Mouse (Mus musculus): Measurements from ENCODE around the gene Prkacb.

The Prkacb gene

DNA sequence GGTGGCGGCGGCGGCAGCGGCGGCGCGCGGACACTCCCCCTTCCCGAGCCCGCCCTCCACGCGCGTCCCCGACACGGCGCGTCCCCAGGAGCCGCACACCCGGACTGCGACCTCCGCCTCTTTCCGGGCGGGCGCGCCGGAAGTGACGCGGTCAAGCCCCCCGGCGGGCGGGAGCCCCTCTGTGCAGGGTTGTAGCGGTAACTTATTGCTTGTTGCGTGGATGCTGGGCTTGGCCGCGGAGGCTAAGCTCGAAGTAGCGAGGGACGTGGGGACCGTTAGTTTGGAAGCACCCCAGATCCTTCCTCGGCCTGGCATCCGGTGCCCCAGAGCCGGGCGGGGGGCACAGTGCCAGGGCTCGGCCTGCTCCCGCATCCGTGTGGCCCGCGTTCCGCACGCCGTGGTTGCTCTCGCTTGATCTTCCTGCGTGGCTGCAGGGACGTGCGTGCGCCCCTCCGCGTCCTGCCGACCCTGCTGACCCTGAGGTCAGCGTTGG, at the start of gene Prkacb:
TSS of gene Prkacb (minus strand) at position 90 of the 493 bp plus-strand sequence.
- POLR2A ChIA-PET: interaction anchor here in 3 of 4 experiments (0.6 to 1.9 kb wide), 9 partner anchors 9 to 295 kb away, joined by 3 to 6 read pairs (median 4); partner anchors contain the start of genes Ttll7 (in 2 of the 3) and Rpf1 (in 1 of the 3)
- CTCF ChIA-PET: no interaction called here

DNA sequence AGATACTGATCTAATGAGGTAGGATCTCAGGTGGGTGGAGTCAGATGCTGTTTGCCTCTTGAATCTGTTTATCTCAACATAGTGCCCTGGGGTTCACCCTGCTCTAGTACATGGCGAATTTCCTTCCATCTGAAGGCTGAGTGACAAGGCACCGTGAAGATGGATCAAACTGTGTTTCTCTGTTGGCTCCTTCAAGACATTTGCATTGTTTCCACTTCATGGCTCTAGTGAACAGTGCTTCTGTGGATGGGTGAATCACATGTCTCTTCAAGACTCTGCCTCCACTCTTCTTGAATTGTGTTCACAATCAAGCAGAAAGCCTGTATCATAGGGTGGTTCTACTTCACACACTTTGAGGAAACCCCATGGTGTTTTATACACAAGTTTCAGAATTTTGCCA, 47.5 kb upstream of the Prkacb start:
- ChIA-PET CTCF (no interaction called here), POLR2A (no interaction called here)

DNA sequence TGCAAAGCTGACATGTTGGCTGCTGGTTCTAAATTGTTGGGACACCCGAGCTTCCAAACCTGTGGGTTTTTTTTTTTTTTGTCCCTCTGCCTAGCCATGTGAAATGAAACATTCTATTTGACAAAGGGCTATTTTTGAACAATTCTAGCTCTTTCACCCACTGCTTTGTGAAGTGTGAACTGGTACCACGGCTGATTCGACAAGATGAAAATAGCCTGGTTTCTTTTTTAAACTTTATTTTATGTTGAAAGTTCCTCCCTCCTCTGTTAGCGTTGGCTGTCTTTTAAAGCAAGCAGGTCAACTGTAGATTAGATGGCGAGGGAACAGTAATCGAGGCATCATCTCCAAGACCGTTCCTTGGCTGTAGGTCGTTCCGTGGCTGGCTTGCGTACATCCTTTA, 44.6 kb upstream of the Prkacb start:
- ChIA-PET POLR2A (interaction anchor here in 1 of 4 experiments (0.7 kb wide), 1 partner anchor 150 kb away, joined by 3 read pairs; no protein-coding TSS in a partner anchor), CTCF (interaction anchor here in 1 of 4 experiments (0.6 kb wide), 1 partner anchor 893 kb away, joined by 3 read pairs; no protein-coding TSS in a partner anchor)

DNA sequence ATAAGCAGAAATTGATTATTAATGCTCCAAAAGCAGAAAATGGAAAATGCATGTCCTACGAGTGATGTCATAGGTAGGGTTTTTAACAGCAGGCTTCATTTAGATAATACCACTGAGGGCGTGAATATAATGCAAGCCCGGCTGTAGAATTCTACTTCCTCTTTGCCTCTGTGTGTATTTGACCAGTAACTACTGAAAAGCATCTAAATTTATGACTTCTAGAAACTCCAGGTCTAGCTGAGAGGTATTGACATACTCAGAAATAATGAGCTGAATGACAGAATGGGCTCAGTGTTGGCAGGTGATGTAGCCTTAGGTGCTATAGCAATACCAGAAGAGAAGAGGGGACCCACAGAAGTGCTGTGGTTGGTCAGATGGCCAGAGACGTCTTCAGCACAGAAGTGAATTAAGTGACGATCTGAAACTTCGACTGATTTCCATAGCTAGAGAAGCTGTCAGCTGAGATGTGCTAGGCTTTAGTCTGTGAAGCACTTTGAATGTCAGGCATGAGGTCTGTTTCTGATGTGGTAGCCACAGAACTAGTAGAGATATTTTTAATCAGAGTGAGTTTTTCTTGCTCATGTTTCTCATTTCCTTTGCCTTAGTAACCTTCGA, 41.8 kb upstream of the Prkacb start:
- CTCF ChIA-PET: no interaction called here
- POLR2A ChIA-PET: no interaction called here

DNA sequence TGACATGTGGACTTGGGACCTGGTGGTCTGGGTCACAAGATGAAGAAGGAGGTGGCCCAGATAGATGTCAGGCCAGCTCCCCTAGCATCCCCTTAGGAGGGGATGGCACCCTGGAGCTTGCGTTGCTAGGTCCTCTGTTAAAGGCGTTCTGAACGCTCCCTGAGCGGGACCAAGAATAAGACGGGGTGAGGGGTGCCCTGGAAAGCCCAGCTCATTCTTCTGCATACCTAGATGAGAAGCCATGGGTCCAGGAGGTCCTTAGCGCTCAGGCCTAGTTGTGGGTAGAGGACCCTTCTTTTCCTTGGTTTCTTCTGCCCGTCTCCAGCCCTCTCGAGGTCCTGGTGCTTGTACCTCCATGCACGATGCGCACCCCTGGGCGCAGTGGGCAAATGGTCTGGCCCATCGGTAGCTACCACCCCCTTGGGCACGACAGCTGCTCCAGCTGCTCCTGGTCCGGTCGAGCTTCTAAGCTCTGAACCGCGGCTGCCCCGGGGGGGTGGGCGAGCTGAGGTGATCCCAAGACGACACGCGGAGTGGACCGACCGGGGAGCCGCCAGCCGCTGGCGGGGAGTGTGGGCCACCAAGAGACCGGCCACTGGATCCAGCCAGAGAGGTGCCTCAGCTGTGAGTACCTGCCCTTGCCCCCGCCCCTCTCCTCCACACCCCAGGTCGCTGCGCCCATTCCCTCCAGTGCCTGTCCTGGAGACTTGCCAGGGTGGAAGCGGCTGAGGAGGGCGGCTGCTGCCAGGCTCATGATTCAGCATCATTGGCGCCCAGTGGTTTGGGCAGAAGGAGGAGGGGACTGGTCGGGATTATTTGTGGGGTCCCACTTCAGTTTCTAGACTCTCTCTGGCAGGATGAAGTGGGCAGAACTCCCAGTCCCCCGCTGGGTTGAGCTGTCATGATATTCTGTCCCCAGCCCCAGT, 39.4 kb upstream of the Prkacb start, which contains the start of gene Ttll7:
TSS of gene Ttll7 (plus strand) at position 402 of the 926 bp plus-strand sequence.
- POLR2A ChIA-PET: interaction anchor here (0.6 to 1.5 kb wide), 10 partner anchors 12 to 622 kb away, joined by 3 to 5 read pairs (median 4); partner anchors contain the start of genes Prkacb (in 2 of the 4), Gng5 (in 1 of the 4), Rpf1 (in 1 of the 4) and Spata1 (in 1 of the 4)
- CTCF ChIA-PET: interaction anchor here (0.5 to 1.5 kb wide), 9 partner anchors 9 to 268 kb away, joined by 3 to 7 read pairs (median 3); no protein-coding TSS in a partner anchor

DNA sequence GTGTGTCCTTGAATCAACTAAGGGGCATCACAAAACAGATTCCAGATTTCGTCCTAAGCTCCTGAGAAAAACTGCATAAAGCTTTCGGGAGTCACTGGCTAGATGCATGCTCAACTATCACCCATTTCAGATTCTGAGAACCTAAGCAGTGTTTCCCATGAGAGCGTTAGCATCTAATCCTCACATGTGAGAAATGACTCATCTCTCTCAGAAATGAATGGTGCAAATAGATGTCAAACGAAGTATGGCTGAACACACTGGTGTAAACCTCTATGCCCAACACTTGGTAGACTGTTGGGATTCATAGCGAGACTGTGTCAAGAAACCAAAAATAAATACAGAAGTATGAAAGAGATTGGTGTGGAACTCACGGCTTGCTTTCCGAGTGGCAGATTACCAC, 36.6 kb upstream of the Prkacb start:
- POLR2A ChIA-PET: no interaction called here
- CTCF ChIA-PET: interaction anchor here in 1 of 4 experiments (0.6 kb wide), 1 partner anchor 52 kb away, joined by 5 read pairs; no protein-coding TSS in a partner anchor

DNA sequence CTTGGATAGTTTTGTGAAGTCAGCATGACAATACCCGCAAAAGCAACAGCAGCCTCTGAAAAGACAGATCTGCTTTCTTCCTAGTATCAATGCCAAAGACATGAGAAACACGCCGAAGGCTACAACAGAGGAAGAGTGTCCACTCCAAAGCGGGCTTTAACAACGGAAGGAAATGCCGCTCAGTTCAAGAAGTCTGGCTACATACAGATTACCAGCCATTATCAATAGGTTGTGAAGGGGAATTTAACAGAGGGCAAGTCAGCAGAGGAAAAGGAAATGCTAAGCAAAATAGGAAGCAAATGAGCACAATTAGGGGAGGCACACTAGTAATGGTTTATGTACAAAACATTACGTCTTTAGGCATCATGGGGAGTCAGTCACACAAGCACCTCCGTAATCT, 35.3 kb upstream of the Prkacb start:
- POLR2A ChIA-PET: no interaction called here
- CTCF ChIA-PET: no interaction called here

DNA sequence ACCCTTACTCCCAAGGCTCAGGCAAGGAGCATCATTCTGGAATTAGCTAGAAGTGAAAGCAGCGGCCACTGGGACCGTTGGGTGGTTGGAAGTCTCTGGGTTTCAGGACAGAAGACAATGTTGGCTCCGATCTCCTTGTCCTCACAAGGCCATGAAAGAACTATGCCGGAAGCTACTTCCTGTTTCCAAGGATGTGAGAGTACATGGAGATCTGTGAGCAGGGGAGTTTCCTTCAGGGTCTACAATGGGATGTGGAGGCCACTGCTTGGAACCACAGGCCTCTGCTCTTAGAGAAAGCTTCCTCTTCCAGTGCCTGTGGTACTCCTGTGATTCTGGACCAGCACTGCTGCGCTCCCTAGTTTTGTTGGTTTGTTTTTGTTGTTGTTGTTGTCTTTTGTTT, 33.4 kb upstream of the Prkacb start:
- POLR2A ChIA-PET: no interaction called here
- CTCF ChIA-PET: interaction anchor here in 1 of 4 experiments (1.1 kb wide), 1 partner anchor 519 kb away, joined by 3 read pairs; no protein-coding TSS in a partner anchor

DNA sequence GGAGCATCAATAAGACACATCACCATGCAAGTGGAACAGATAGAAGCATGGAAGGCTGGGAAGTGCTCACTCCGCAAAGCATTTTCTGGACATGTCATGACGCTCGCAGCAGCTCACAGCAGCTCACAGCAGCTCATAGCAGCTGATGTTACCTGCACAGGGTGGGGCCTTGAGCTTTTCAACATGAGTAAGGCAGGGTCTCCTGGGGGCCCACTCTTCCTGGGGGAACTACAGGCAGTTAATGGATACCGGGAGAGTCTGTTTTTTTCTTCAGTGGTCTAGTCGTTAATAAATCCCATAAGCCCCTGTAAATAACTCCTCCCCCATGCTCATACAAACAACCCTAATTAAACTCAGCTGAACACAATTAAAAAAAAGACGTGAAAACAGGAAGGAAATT, 30.7 kb upstream of the Prkacb start:
- ChIA-PET POLR2A (interaction anchor here in 1 of 4 experiments (0.5 kb wide), 1 partner anchor 53 kb away, joined by 3 read pairs; no protein-coding TSS in a partner anchor), CTCF (interaction anchor here in 1 of 4 experiments (1.5 kb wide), 1 partner anchor 8 kb away, joined by 4 read pairs; the partner anchor contains the start of gene Ttll7)

DNA sequence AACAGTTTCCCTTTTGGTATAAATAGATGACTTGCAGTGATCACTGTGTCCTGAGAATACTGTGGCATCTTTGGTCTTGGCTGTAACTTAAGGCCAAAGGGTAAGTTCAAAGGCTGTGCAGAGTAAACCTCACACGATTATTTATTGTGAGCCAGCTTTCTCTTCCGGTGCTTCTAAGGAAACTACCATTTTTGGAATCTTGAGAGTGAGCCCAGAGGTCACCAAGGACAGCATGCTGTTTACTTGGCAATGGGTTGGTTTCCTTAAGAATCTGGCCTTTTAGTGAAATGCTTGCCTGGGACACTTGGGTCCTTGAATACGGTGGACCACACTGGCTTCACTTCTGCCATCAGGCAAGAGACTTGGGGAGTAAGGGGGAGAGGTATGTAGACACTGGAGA, 30.0 kb upstream of the Prkacb start:
- ChIA-PET POLR2A (interaction anchor here in 1 of 4 experiments (0.5 kb wide), 1 partner anchor 52 kb away, joined by 3 read pairs; no protein-coding TSS in a partner anchor), CTCF (interaction anchor here in 1 of 4 experiments (1.5 kb wide), 1 partner anchor 9 kb away, joined by 4 read pairs; the partner anchor contains the start of gene Ttll7)

DNA sequence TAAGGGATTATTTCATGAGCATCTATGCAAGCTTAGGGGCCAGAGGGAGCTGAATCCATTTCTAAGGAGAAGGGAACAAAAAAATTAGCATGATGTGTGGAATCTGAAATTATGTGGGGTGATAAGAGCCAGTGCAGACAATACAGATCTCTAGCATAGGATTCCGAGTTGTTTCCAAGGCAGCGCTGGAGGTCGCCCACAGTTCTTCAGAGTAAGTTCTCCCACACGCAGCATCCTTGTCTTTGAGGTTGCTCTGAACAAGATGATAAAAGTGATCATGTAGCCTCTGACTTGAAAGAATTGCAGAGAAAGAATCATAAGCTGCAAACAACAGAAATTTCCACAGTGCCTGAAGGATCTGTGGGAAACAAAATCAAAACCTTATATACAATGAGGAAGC, 7.9 kb upstream of the Prkacb start:
- CTCF ChIA-PET: no interaction called here
- POLR2A ChIA-PET: interaction anchor here in 1 of 4 experiments (0.6 kb wide), 1 partner anchor 1166 kb away, joined by 4 read pairs; no protein-coding TSS in a partner anchor

DNA sequence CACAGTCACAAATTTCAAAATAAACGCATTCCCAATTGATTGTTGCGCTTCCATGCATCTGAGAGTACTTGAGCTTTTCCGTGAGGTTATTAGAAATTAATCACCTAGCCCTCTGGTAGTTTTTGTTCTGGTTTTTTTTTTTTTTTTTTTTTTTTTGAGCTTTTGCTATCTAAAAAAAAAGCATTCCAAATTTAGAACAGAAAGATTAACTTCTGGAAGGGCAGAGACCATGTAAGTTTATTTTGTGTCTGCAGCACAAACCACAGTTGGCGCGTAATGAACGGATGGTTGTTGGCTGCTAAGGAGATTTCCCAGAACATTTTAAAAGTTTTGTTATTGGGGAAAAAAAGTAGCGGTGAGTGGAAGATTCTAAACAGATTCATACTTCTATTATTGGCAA, 834 bp upstream of the Prkacb start:
- POLR2A ChIA-PET: interaction anchor here in 3 of 4 experiments (0.6 to 1.9 kb wide), 7 partner anchors 10 to 785 kb away, joined by 3 to 6 read pairs (median 4); partner anchors contain the start of genes Rpf1 (in 1 of the 3) and Ttll7 (in 1 of the 3)
- CTCF ChIA-PET: no interaction called here

DNA sequence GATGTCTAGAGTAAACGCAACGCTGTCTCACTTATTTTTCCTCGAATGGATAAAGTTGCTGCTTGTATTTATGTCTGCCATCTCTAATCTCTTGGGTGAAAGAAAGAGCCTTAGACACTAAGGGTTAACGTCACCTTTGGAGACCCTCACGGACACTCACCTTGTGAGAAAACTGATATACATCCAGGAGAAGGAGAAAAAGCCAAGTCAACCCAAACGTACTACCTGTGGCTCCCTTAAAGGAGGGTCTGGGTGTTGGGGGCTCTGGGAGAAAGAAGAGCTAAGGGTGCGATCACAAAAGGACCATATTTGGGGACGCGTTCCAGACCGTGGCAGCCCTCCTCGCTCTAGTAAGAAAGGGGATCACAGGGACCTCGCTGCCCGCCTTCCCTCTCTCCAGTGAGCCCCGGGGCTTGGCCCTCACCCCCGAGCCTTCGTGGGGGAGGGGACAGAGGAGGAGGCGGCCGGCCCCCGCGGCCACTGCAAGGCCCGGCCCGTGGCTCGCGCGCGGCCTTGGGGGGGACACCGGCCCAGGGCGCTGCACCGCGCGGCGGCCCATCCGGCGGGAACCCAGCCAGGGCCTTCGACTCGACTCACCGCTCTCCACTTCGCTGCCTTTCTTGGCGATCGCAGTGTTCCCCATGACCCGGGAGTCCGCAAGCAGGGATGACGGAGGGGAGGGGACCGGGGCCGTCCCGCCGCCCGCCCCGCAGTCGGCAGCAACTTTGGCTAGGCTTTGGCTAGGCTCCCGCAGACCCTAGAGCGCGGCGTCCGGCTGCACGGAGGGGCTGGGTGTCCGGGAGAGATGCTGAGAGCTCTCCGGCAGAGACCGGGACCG, 530 bp downstream of the Prkacb start:
- ChIA-PET CTCF (no interaction called here), POLR2A (interaction anchor here in 3 of 4 experiments (0.6 to 1.9 kb wide), 12 partner anchors 9 to 303 kb away, joined by 3 to 6 read pairs (median 3); partner anchors contain the start of genes Ttll7 (in 2 of the 3) and Rpf1 (in 1 of the 3))

DNA sequence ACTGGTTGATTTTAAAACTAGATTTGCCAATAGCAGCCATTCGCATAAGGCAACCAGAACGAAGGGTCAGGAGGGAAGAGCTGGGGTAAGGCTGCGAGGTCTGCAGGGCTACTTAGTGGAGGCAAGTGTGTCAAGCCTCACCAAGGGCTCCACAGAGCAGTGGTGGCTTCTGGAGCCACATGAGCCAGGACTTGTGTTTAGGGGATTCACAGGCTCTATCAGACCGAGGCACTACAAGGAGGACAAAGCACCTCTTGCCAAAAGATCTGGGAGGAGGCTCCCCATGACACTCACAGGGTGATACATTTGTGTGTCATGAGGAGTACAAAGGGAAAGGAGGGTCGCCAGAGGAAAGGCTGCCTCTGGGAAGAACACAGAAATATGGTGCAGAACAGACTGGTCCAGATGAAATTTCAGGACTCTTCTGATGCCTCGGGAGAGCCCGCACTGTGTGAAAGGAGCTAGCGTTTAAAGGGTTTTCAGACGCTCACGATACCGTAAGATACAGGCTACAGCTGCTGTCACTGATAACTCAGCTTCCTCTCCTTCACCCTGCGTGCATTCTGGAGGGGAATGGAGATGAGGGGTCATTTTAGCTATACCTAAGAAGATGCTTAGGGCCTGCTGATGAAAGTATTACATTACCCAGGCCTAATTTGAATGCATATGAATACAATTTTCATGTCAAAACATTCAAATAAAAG, 19.1 kb downstream of the Prkacb start:
- CTCF ChIA-PET: interaction anchor here in 1 of 4 experiments (1.5 kb wide), 1 partner anchor 27 kb away, joined by 3 read pairs; no protein-coding TSS in a partner anchor
- POLR2A ChIA-PET: interaction anchor here in 2 of 4 experiments (1.1 to 1.5 kb wide), 3 partner anchors 10 to 24 kb away, joined by 3 to 5 read pairs (median 3); no protein-coding TSS in a partner anchor

DNA sequence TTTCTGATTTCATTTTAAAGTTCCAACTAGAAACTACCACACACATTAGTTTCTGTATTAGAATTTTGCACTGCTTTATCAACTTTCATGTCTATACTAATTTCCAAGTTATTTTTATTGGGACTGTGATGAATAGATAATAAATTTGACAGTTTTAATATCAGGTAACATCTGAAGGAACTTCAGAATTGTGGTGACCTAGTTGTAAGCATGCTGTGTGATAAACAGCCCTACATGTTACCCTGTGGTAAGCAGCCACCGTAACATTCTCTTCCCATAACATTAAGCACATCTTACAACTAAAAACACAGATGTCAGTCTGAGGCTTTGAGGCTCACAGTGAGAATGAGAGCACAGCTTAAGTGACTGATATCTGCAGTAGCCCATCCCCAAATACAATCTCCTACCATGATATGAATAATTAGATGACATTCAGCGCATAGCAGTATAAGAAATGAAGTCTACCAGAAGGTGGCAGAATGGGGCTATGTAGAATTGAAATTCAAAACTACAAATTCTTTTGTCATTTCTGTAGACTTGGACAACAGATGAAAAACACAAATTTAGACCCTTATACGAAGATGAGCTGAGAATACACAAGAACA, 20.5 kb downstream of the Prkacb start:
- ChIA-PET CTCF (no interaction called here), POLR2A (no interaction called here)

DNA sequence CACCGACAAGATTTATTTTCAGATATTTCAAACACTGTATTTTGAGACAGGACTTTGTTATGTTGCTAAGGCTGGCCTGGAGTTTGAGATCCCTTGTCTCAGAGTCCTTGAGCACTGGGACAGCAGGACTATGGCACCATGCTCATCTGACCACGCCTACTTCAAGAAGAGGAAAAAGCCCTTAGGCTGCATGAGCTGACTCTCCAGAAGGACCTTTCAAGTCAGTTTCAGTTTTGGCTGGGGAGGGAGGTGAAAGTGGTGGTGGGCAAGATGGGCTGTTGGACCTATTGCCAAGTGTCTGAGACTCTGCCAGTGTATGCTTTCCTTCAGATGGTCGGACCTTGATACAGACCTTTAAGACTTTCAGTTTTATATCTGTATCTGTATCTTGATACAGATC, 28.6 kb downstream of the Prkacb start:
- POLR2A ChIA-PET: no interaction called here
- CTCF ChIA-PET: interaction anchor here in 3 of 4 experiments (0.6 to 0.7 kb wide), 3 partner anchors 259 to 1894 kb away, joined by 3 to 4 read pairs (median 3); no protein-coding TSS in a partner anchor

DNA sequence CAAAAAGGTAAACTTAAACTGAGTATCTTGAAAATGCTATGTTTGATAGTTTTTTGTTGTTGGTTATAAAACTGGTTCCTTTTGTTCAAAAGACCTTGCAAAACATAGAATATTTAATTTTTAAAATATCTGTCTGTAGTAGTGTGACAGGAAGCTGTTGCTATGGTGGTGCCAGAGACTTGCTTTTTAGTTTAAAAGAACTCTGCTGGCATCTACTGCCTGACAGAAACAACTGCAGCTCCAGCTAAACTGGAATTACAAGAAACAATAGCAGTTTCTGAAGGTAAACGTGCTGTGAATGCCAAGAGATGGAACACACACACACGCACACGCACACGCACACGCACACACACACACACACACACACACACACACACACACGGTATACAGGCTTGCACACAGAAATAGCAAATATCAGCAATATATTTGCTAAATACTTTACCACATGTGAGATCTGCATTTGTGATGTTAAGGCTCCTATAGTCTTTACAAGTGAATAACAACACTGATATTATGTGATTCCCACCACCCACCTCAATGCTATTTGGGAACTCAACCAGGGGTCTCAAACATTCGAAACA, 29.1 kb downstream of the Prkacb start:
- ChIA-PET CTCF (interaction anchor here in 1 of 4 experiments (0.6 kb wide), 1 partner anchor 259 kb away, joined by 3 read pairs; no protein-coding TSS in a partner anchor), POLR2A (no interaction called here)

Measured in embryonic stem cell, embryonic (primary cell).